In the genomic region with DNA sequence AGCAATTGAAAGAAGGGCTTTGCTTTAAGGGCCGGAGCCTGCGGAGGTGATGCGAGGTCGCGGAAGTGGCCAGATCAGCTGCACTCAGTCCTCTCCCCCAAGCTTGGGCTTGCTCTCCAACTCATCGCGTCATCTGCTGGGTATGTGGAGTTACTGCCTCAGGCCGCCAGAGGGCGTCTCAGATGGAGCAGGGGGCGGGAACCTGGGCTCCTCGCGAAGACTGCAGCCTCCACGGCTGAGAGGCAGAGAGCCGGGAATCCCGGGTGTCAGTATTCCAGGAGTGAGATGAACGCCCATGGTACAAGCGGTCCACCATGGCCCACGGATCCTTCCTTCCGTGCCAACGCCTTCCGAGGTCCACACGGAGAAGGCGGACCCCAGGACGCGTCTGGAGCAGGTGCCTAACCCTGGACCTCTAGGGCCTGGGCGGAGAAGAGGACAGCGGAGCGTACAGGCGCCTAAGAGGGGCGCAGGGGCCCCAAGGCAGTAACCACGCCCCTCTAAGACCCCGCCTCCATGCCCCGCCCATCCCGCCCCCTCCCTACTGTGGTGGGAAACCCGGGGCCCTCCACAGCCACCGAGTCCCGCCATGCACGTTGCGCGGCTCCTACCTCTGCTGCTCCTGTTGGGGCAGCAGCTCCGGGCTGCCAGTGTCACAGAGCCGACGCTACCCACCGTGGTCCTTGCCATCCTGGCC, we compare ENCODE assay signal across 8 mouse cellular contexts. TPM values are rescaled to one million over a fixed set of nuclear protein-coding genes. Genes with fewer than 3 reads are reported as not detected.
DNase-seq lines count a peak whose midpoint lies in the region; ATAC-seq lines count a peak whose summit lies in the region.

Gene Cercam, plus strand, starts transcription at position 216 of the 697 bp plus-strand sequence.

- peak within 1 kb of the TSS; percentile 70 for H3K4me3 ChIP-seq in embryonic facial prominence, embryonic 10.5 days
- H3K4me3 ChIP-seq in intestine, embryonic 16.5 days (ENCODE audit: low read length), result peak within 1 kb of the TSS; percentile 60

- H3K27ac ChIP-seq in embryonic facial prominence, embryonic 10.5 days (replicated peaks), result peak within 1 kb of the TSS; percentile 86
- H3K27ac ChIP-seq in intestine, embryonic 16.5 days (ENCODE audit: low read length), result peak within 1 kb of the TSS; percentile 78

- under 1% methylated on average over 44 of the region's 44 CpGs for WGBS in embryonic facial prominence, embryonic 10.5 days
- under 1% methylated on average over 44 of the region's 44 CpGs for WGBS in intestine, embryonic 16.5 days

- peaks cover 27% of the 10 kb centered on the region for H3K4me1 ChIP-seq in embryonic facial prominence, embryonic 10.5 days
- H3K4me1 ChIP-seq in intestine, embryonic 16.5 days (ENCODE audit: control insufficient read depth, insufficient read depth, low read length), result peaks cover 7% of the 10 kb centered on the region; the same call in 1 of the 2 replicates

- ATAC-seq in intestine, embryonic 16.5 days, result peak; percentile 90

- H3K4me2 ChIP-seq in intestine, embryonic 16.5 days (ENCODE audit: low read depth, low read length), result peak within 1 kb of the TSS; percentile 89

- peak within 1 kb of the TSS; percentile 71 for H3K9ac ChIP-seq in intestine, embryonic 16.5 days (ENCODE audit: low read depth, low read length)

- peaks cover 25% of the 10 kb centered on the region for H3K27me3 ChIP-seq in embryonic facial prominence, embryonic 10.5 days (replicated peaks; ENCODE audit: low read depth, poor library complexity, severe bottlenecking)
- no peaks in the 10 kb centered on the region for H3K27me3 ChIP-seq in intestine, embryonic 16.5 days (replicated peaks; ENCODE audit: control insufficient read depth, insufficient read depth, low read length)

- H3K36me3 ChIP-seq in embryonic facial prominence, embryonic 10.5 days (replicated peaks), result peaks cover 20% of the 10 kb centered on the region
- H3K36me3 ChIP-seq in intestine, embryonic 16.5 days (ENCODE audit: control insufficient read depth, insufficient read depth, low read length), result no peaks in the 10 kb centered on the region

- intact Hi-C loops in left cerebral cortex, postnatal 25 days (cut with DNase I), result no loop called here

- peak; percentile 93 for DNase-seq in adrenal gland, postnatal 14 days
- peak; percentile 90 for DNase-seq in embryonic facial prominence, embryonic 10.5 days (ENCODE audit: low spot score)
- no peak for DNase-seq in gonadal fat pad, adult 2 months (ENCODE audit: low read depth)
- peak; percentile 80 to 87 for DNase-seq in left cerebral cortex, postnatal 25 days (ENCODE audit: low spot score in 2 of 2)
- peak; percentile 94 for DNase-seq in mesoderm, embryonic 11.5 days (ENCODE audit: low read depth, low spot score)
- DNase-seq in right cerebral cortex, postnatal 25 days, result peak; percentile 85
- peak; percentile 88 for DNase-seq in yolk sac, embryonic 10.5 days (ENCODE audit: low spot score)

- H3K9me3 ChIP-seq in embryonic facial prominence, embryonic 10.5 days, result no peaks in the 10 kb centered on the region
- H3K9me3 ChIP-seq in intestine, embryonic 16.5 days (ENCODE audit: control insufficient read depth, low read length), result no peaks in the 10 kb centered on the region

RNA-seq across cellular contexts. Expression of gene Cercam, which starts in this region (rescaled TPM):
- 10.8 and 12.4 TPM in 2 replicates for total RNA-seq in adrenal gland, postnatal 14 days (2021)
- polyA plus RNA-seq in embryonic facial prominence, embryonic 10.5 days (2016; fragmentation: Nextera tagmentation; extraction: Ambion mirVana), result 12.3 and 19.2 TPM in 2 replicates
- polyA plus RNA-seq in gonadal fat pad, adult 2 months (2012; rRNA removed), result 15.0 and 22.4 TPM in 2 replicates
- polyA plus RNA-seq in intestine, embryonic 16.5 days (2015; fragmentation: Nextera tagmentation; extraction: Ambion mirVana), result 24.5 and 24.8 TPM in 2 replicates
- total RNA-seq in left cerebral cortex, postnatal 25 days (2021), result 1 to 10 TPM; 4.6 to 5.8 TPM
